Mouse (Mus musculus): ENCODE data around the gene Sel1l2. TPM values are rescaled to one million over a fixed set of nuclear protein-coding genes. Genes with fewer than 3 reads are reported as not detected.
"Not testable (repeated sequence)": the region's sequence is repeated elsewhere in the genome, so short reads cannot be mapped to it uniquely, and the experiment has no call there.

Gene Sel1l2
- polyA plus RNA-seq, 1 experiment from 2014 or later, result not detected

DNA sequence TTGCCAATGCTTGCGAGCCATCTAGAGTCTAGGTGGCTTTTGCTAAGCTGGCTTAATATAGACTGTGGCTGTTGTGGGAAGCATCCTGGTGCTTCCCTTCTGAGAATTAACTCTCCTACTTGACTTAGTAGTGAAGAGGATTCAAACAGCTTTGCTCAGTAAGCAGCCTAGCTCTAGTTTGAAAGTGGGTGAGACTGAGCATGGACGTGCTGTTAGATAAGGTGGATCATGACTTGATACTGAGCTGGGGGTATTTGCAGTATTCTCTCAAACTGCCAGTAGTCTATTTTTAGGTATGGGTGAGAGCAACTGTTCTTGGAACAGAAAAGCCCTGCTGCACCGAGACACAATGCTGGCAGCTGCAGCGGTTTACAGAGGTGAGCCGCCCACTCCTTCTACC, 186.9 kb downstream of the Sel1l2 start:
- WGBS, result 91% methylated on average over 5 of the region's 5 CpGs
- H3K4me3 ChIP-seq, result no peak overlapping the region
- H3K9ac ChIP-seq, result no peak overlapping the region
- H3K4me1 ChIP-seq, result no peaks in the 10 kb centered on the region
- H3K27me3 ChIP-seq (replicated peaks), result no peaks in the 10 kb centered on the region
- H3K36me3 ChIP-seq (replicated peaks), result peaks cover 9% of the 10 kb centered on the region
- H3K27ac ChIP-seq, result no peak overlapping the region
- ATAC-seq (replicated peaks), result no peak
- no peak overlapping the region for H3K4me2 ChIP-seq
- H3K9me3 ChIP-seq, result no peaks in the 10 kb centered on the region

DNA sequence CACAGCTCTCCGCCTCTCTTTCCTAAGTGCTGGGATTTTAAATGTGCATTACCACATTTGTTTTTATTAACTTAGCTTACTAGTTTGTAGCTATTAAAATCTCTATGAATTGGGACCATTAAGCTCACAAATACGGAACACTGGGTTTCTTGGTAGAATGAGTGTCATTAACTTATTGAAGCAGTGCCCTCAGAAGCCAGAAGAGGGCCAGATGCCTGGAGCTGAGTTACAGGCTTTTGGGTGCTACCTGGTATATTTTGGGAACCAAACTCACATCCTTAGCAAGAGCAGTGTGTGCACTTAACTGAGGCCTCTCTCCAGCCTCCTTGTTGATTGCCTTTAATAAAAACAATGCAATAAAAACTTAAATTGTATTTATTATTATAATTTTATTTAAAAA, 188.8 kb downstream of the Sel1l2 start:
- ATAC-seq (replicated peaks), result no peak
- no peaks in the 10 kb centered on the region for H3K9me3 ChIP-seq

DNA sequence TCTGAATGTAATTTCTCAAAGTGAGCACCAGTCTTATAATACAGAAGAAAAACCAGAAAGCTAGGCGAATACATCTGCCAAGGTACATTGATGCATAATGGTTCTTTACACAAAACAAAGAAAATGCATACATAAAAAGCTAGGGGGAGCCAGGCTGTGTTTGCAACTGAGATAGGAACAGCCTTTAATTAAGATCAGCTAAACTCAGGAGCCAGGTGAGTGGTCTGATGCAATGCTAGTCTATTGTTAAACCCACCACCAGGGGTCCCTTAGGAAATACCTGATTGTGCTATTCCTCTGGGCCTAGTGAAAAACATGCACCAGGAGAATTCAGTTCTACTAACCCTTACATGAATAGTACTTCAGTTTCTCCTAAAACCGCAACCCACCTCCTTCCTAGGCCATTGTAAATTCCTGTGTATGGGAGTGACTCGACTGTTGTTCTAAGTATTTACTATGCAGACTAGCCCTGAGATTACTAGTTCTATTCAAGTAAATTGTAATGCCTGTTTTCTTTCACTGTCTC, 203.8 kb downstream of the Sel1l2 start:
- not testable (repeated sequence) for H3K4me3 ChIP-seq; H3K27ac ChIP-seq; H3K9ac ChIP-seq; H3K4me2 ChIP-seq; H3K4me1 ChIP-seq; H3K27me3 ChIP-seq (replicated peaks); ATAC-seq (replicated peaks); H3K9me3 ChIP-seq
- H3K36me3 ChIP-seq (replicated peaks), result peaks cover 24% of the 10 kb centered on the region; the same call in 1 of the 2 replicates
- 92% methylated on average over 3 of the region's 3 CpGs for WGBS

More for the DNA sequence above, 188.8 kb downstream of the Sel1l2 start:
- no peaks in the 10 kb centered on the region for H3K27me3 ChIP-seq (replicated peaks)
- H3K27ac ChIP-seq, result no peak overlapping the region
- WGBS, result 82% methylated on average over 2 of the region's 2 CpGs
- H3K36me3 ChIP-seq (replicated peaks), result peaks cover 10% of the 10 kb centered on the region
- no peak overlapping the region for H3K4me2 ChIP-seq
- H3K4me3 ChIP-seq, result no peak overlapping the region
- H3K9ac ChIP-seq, result no peak overlapping the region
- H3K4me1 ChIP-seq, result no peaks in the 10 kb centered on the region

Other genes with a start within 250 kb of the Sel1l2 start
- not detected in 2 replicates for gene Gm17374, start 237.7 kb downstream of the Sel1l2 start, polyA plus RNA-seq (2015; fragmentation: Nextera tagmentation; extraction: Ambion mirVana)
- 14.5 and 16.3 TPM in 2 replicates for gene Esf1, start 219.1 kb downstream of the Sel1l2 start, polyA plus RNA-seq (2015; fragmentation: Nextera tagmentation; extraction: Ambion mirVana)
- gene Ndufaf5, start 219.1 kb downstream of the Sel1l2 start, polyA plus RNA-seq (2015; fragmentation: Nextera tagmentation; extraction: Ambion mirVana), result 47.4 and 52.9 TPM in 2 replicates
- 84.4 and 90.5 TPM in 2 replicates for gene Macrod2, start 5.6 kb upstream of the Sel1l2 start, polyA plus RNA-seq (2015; fragmentation: Nextera tagmentation; extraction: Ambion mirVana)

Measured in midbrain, embryonic 15.5 days (tissue).